Mouse (Mus musculus) heart, embryonic 12.5 days (tissue): ENCODE measurements around the gene Ptprf. TPM values are rescaled to one million over a fixed set of nuclear protein-coding genes. Genes with fewer than 3 reads are reported as not detected.

ENCODE experiments used
- ATAC-seq: fragments of 200-750 bp; cut with Nextera tagmentation; 2 replicates; pipeline ENCODE4 v1.8.0; 2017; ENCODE audit warnings: moderate TSS enrichment, moderate library complexity; ENCODE audit not compliant: insufficient number of reproducible peaks, low FRiP score
- H3K27ac ChIP-seq: fragments of 300-500 bp; sonication (generic); 2 replicates; pipeline ENCODE4 v1.5.1; 2016; ENCODE audit warnings: mild to moderate bottlenecking, moderate library complexity; ENCODE audit not compliant: poor library complexity, severe bottlenecking
- H3K27me3 ChIP-seq: fragments of 300-500 bp; sonication (generic); replicated peaks from 2 replicates; pipeline ENCODE4 v1.6.1; 2016; ENCODE audit warnings: mild to moderate bottlenecking, moderate library complexity
- H3K36me3 ChIP-seq: fragments of 300-500 bp; sonication (generic); 2 replicates; pipeline ENCODE4 v1.6.1; 2016; ENCODE audit warnings: mild to moderate bottlenecking, moderate library complexity
- H3K4me1 ChIP-seq: fragments of 300-500 bp; sonication (generic); replicated peaks from 2 replicates; pipeline ENCODE4 v1.6.1; 2016; ENCODE audit warnings: mild to moderate bottlenecking
- H3K4me2 ChIP-seq: fragments of 300-500 bp; sonication (generic); 2 replicates; pipeline ENCODE4 v1.6.1; 2016; ENCODE audit warnings: mild to moderate bottlenecking, moderate library complexity
- H3K4me3 ChIP-seq: fragments of 300-500 bp; sonication (generic); 2 replicates; pipeline ENCODE4 v1.5.1; 2016; ENCODE audit warnings: mild to moderate bottlenecking
- H3K9ac ChIP-seq: fragments of 300-500 bp; sonication (generic); 2 replicates; pipeline ENCODE4 v1.6.1; 2016; ENCODE audit warnings: mild to moderate bottlenecking, moderate library complexity
- H3K9me3 ChIP-seq: fragments of 300-500 bp; sonication (generic); replicated peaks from 2 replicates; pipeline ENCODE4 v1.6.1; 2016; ENCODE audit warnings: mild to moderate bottlenecking, moderate library complexity
- WGBS: fragments of 180-500 bp; shearing (Covaris S2); methylation state at CpG from one replicate; pipeline ENCODE4 v1.1.7; 2016; 5-methylcytosine and 5-hydroxymethylcytosine counted together
- polyA plus RNA-seq: library from polyadenylated mRNA; unstranded; fragments of >200 nt; fragmentation: Nextera tagmentation; extraction: Ambion mirVana; gene quantifications from 2 replicates; pipeline ENCODE4 v1.2.1, GENCODE M21; 2016

Ptprf gene
- polyA plus RNA-seq = 38.1 and 43.5 TPM in 2 replicates

DNA sequence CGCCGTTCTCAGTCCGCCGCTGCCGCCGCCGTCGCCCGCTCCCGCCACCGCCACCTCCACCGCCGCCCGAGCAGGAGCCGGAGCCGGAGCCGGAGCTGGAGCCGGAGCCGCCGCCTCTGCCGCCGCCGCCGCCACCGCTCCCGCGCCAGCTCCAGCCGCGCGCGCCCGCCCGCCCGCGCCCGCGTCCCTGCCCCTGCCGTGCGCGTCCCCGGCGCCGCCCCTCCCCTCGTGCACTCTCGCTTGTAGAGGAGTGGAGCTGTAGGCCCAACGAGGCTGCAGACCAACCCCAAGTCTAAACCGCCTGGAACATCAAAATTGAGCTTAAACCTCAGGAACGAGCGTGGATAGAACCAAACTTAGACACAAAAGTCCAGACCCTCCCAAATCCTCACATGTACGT is at the start of gene Ptprf:
Gene Ptprf (minus strand): TSS at position 175 of the 400 bp plus-strand sequence.
- H3K9me3 ChIP-seq = no peaks in the 10 kb centered on the region
- no peaks in the 10 kb centered on the region for H3K27me3 ChIP-seq
- peak within 1 kb of the TSS; percentile 82 for H3K4me3 ChIP-seq
- H3K9ac ChIP-seq = peak within 1 kb of the TSS; percentile 98
- WGBS = 9% methylated on average over 50 of the region's 50 CpGs
- peak; percentile 61 for ATAC-seq
- 0 out of 2 replicates have a peak, but pooled peaks cover 3% of the 10 kb centered on the region for H3K36me3 ChIP-seq
- peaks cover 40% of the 10 kb centered on the region for H3K4me1 ChIP-seq
- H3K4me2 ChIP-seq = peak within 1 kb of the TSS; percentile 79
- peak within 1 kb of the TSS; percentile 84 for H3K27ac ChIP-seq

GRCm38 (mm10) chr4:118336658-118337057 is 45.5 kb upstream of the Ptprf start:
- WGBS = 16% methylated on average over 7 of the region's 7 CpGs
- no peaks in the 10 kb centered on the region for H3K27me3 ChIP-seq
- no peak overlapping the region for H3K4me3 ChIP-seq
- H3K9me3 ChIP-seq = no peaks in the 10 kb centered on the region
- ATAC-seq = no peak
- H3K27ac ChIP-seq = no peak overlapping the region
- H3K9ac ChIP-seq = no peak overlapping the region
- H3K4me2 ChIP-seq = no peak overlapping the region
- no peaks in the 10 kb centered on the region for H3K4me1 ChIP-seq
- H3K36me3 ChIP-seq = no peaks in the 10 kb centered on the region

DNA sequence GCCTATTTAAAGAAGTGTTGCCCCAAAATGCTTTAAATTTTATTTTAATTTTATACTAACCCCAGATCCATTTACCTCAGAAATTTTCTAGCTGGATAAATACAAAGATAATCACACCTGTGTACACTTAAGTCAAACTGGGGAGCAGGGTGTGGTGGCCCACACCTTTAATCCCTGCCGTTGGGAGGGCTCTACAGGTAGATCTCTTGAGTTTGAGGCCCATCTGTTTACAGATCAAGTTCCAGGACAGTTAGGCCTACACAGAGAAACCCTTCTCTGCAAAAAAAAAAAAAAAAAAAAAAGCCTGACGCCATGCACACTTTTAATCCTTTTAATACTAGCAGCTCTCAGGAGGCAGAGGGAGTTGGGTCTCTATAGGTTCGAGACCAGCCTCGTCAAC is 44.8 kb upstream of the Ptprf start:
- H3K27ac ChIP-seq = no peak overlapping the region
- no peaks in the 10 kb centered on the region for H3K9me3 ChIP-seq
- WGBS = 76% methylated on average over 4 of the region's 4 CpGs
- no peaks in the 10 kb centered on the region for H3K27me3 ChIP-seq
- no peak overlapping the region for H3K4me3 ChIP-seq
- H3K4me1 ChIP-seq = no peaks in the 10 kb centered on the region
- no peak overlapping the region for H3K9ac ChIP-seq
- H3K4me2 ChIP-seq = no peak overlapping the region
- ATAC-seq = no peak
- H3K36me3 ChIP-seq = no peaks in the 10 kb centered on the region

- no peak overlapping the region for H3K9ac ChIP-seq
- H3K27ac ChIP-seq = no peak overlapping the region
- 69% methylated on average over 4 of the region's 4 CpGs for WGBS
- H3K4me2 ChIP-seq = no peak overlapping the region
- no peak overlapping the region for H3K4me3 ChIP-seq
- no peaks in the 10 kb centered on the region for H3K4me1 ChIP-seq
- ATAC-seq = no peak
- H3K27me3 ChIP-seq = no peaks in the 10 kb centered on the region
- no peaks in the 10 kb centered on the region; the same call in 1 of the 2 replicates for H3K9me3 ChIP-seq
- no peaks in the 10 kb centered on the region for H3K36me3 ChIP-seq
Observed at GRCm38 (mm10) chr4:118331777-118332176, 40.6 kb upstream of the Ptprf start.

DNA sequence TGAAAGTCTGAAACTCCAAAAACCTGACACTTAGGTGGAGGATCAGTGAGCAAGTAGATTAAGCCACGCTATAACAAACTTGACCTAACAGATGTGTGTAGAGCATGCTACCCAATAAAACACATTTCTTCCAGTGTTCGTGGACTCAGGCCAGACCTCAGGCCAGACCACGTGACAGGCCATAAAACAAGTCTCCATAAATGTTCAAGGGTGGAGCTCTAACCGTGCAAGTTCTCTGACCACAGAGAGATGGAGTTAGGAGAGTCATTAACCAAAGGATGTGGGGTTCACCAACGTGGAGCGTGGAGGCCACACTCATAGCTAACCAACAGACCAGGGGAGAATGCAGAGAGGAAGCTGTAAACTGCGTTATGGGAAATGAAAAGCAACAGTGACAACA is 35.3 kb upstream of the Ptprf start:
- no peak overlapping the region for H3K4me3 ChIP-seq
- H3K27me3 ChIP-seq = no peaks in the 10 kb centered on the region
- H3K9ac ChIP-seq = no peak overlapping the region
- H3K27ac ChIP-seq = no peak overlapping the region
- WGBS = 70% methylated on average over 7 of the region's 7 CpGs
- H3K4me2 ChIP-seq = no peak overlapping the region
- H3K36me3 ChIP-seq = no peaks in the 10 kb centered on the region
- H3K9me3 ChIP-seq = no peaks in the 10 kb centered on the region; the same call in 1 of the 2 replicates
- no peak for ATAC-seq
- H3K4me1 ChIP-seq = no peaks in the 10 kb centered on the region

DNA sequence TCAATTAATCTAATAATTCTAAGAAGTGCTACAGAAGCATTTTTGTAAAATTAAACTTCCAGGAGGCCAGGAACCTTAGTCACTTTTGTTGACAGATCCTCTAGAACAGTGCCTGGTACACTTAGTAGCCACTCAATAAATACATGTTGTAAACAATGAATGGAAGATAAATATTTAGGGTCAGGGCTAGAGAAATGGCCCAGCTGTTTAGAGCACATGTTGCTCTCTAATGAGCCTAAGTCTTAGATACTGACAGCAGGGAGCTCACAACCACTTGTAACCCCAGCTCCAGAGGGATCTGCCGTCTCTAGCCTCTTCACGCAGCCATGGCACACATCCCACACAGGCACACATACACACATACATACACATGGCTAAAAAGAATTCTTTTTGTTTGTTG is 29.4 kb upstream of the Ptprf start:
- no peak overlapping the region for H3K4me2 ChIP-seq
- H3K9ac ChIP-seq = no peak overlapping the region
- WGBS = 83% methylated on average over 2 of the region's 2 CpGs
- no peak for ATAC-seq
- H3K4me3 ChIP-seq = no peak overlapping the region
- no peaks in the 10 kb centered on the region for H3K27me3 ChIP-seq
- no peak overlapping the region for H3K27ac ChIP-seq
- no peaks in the 10 kb centered on the region for H3K9me3 ChIP-seq
- H3K4me1 ChIP-seq = peaks cover 3% of the 10 kb centered on the region
- H3K36me3 ChIP-seq = no peaks in the 10 kb centered on the region

DNA sequence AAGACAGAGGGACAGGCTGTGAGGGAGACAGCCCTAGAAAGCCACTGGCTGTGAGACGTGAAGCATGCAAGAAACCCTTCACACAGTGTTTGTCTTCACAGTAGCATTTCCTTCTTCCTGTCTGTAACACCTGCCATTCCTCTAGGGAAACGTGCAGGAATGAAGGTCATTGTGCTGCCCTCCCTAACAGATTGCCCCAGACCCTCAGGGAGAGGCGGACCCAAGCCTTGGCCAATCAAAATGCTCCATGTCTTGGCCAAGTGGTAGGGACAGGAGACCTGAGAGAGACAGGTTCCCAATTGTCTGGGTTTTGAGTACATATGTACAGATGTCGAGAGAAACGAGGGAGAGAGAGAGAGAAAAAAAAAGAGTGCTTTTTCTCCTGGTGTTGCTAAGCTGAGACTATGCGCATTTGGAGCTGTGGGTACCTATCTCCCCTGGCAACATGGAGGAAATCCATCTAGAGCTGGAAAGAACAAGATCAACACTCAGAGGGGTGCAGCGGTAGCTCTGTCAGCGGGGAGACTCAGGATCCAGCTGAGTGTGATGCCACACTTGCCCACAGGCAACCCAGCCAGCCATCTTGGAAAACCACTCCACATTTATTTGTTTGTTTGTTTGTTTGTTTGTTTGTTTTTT is 28.6 kb upstream of the Ptprf start:
- Histone ChIP-seq H3K9ac (no peak overlapping the region), H3K4me1 (peaks cover 12% of the 10 kb centered on the region), H3K4me2 (peak overlapping the region; percentile 11), H3K27ac (no peak overlapping the region), H3K9me3 (no peaks in the 10 kb centered on the region), H3K36me3 (no peaks in the 10 kb centered on the region), H3K4me3 (no peak overlapping the region), H3K27me3 (no peaks in the 10 kb centered on the region)
- WGBS = 31% methylated on average over 8 of the region's 8 CpGs
- ATAC-seq = no peak

DNA sequence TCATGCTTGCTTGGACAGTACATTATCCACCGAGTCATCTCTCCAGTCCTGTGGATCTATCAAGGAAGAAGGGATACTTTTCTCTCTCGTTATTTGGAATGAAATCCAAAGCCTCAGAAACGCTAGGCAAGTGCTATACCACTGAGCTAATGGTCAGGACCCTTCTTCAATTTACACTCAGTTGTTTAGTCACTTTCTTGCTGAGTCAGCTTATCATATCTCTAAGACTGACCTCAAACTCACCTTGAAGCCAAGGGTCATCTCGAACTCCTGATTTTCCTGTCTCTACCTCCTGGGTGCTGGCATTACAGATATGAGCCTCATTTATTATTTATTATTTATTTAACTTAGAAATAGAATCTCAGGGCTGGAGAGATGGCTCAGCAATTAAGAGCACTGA is 25.5 kb upstream of the Ptprf start:
- Histone ChIP-seq H3K36me3 (no peaks in the 10 kb centered on the region), H3K27me3 (no peaks in the 10 kb centered on the region), H3K9ac (no peak overlapping the region), H3K4me1 (peaks cover 13% of the 10 kb centered on the region), H3K4me2 (no peak overlapping the region), H3K27ac (no peak overlapping the region), H3K4me3 (no peak overlapping the region), H3K9me3 (no peaks in the 10 kb centered on the region)
- no peak for ATAC-seq
- 76% methylated on average over 4 of the region's 4 CpGs for WGBS

- H3K9me3 ChIP-seq = no peaks in the 10 kb centered on the region
- no peaks in the 10 kb centered on the region for H3K36me3 ChIP-seq
- H3K27me3 ChIP-seq = no peaks in the 10 kb centered on the region
- no peak overlapping the region for H3K4me2 ChIP-seq
- no peak overlapping the region for H3K9ac ChIP-seq
- H3K27ac ChIP-seq = no peak overlapping the region
- 20% methylated on average over 8 of the region's 8 CpGs for WGBS
- no peak for ATAC-seq
- H3K4me3 ChIP-seq = no peak overlapping the region
- peaks cover 13% of the 10 kb centered on the region for H3K4me1 ChIP-seq
Observed at GRCm38 (mm10) chr4:118315286-118315685, 24.1 kb upstream of the Ptprf start.

DNA sequence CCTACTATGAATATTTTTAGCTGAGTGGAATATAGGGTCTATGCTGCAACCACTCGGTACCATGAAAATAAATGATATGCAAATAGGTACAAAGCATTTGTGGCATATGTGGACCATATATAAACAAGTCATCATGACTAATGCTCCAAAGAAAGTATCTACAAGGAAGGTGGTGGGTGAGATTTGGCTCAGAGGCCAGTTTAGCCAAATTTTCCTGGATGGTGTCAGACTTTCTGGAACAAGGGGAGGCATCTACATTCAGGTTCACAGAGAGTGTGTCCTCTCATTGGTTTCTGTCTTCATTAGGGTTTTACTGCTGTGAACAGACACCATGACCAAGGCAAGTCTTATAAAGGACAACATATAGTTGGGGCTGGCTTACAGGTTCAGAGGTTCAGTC is 19.3 kb upstream of the Ptprf start:
- Histone ChIP-seq H3K27ac (no peak overlapping the region), H3K9ac (no peak overlapping the region), H3K4me3 (no peak overlapping the region), H3K4me1 (peaks cover 8% of the 10 kb centered on the region), H3K36me3 (no peaks in the 10 kb centered on the region), H3K9me3 (no peaks in the 10 kb centered on the region), H3K4me2 (no peak overlapping the region), H3K27me3 (no peaks in the 10 kb centered on the region)
- 87% methylated on average over 1 of the region's 1 CpGs for WGBS
- ATAC-seq = no peak

DNA sequence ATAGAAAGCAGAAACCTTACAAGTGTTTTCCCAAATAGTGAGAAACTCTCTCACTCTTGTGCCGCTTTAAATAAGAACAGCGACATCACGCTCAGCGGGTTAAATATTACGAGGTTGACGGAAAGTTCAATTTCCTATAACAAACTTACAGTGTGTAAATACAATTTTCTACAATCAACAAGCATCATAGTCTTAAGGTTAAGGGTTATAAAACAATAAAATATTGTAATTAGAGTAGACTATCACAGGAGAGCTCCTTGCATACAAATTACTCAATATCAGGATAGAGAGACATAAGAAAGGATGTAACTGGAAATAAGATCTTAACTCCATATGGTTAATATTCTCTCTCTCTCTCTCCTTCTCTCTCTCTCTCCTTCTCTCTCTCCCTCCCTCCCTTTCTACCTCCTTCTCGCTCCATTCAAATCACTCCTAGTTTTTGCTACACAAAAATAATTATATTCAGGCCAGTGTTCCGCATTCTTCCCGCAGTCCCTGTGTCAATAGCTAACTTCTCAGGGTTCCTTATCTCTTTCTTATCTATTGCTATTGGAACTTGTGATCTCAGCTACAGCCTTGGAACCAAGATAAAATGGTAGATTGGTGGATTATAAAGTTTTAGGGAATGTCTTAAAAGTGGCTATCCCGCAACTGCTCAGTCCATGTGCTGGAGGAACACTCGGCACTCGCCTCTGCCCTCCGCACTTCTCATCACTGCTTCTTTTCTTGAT is 16.5 kb upstream of the Ptprf start:
- Histone ChIP-seq H3K9ac (no peak overlapping the region), H3K4me2 (no peak overlapping the region), H3K9me3 (no peaks in the 10 kb centered on the region), H3K4me3 (no peak overlapping the region), H3K27ac (no peak overlapping the region), H3K27me3 (no peaks in the 10 kb centered on the region), H3K36me3 (no peaks in the 10 kb centered on the region), H3K4me1 (no peaks in the 10 kb centered on the region)
- 83% methylated on average over 13 of the region's 13 CpGs for WGBS
- no peak for ATAC-seq
